Mouse (Mus musculus): ENCODE results near the gene Gm17490.

The Gm17490 gene

GRCm38 (mm10) chr2:11625890-11626289, at the start of gene Gm17490:
TSS of gene Gm17490 (minus strand) at chr2:11626264.
- DNase-seq (ENCODE audit: low read depth, low spot score), result no peak

DNA sequence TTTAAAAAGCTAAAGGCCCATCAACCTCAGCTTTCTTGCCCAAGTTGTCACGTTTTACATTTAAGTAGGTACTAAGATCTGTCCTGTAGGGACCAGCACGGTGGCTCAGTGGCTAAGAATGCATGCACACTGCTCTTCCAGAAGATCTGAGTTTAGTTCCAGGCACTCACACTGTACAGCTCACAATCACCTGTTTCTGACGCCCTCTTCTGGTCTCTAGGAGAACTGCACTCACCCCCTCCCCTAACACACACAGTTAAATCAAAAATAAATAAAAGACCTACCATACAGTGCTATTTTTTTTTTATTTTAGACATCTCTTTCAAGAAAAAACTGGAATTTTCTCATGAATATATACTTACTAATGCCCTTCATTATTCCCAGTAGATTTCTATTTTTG, 46.1 kb upstream of the Gm17490 start:
- DNase-seq (ENCODE audit: low read depth, low spot score), result peak; percentile 60

GRCm38 (mm10) chr2:11665326-11665725, 39.3 kb upstream of the Gm17490 start:
- DNase-seq (ENCODE audit: low read depth, low spot score), result no peak

DNA sequence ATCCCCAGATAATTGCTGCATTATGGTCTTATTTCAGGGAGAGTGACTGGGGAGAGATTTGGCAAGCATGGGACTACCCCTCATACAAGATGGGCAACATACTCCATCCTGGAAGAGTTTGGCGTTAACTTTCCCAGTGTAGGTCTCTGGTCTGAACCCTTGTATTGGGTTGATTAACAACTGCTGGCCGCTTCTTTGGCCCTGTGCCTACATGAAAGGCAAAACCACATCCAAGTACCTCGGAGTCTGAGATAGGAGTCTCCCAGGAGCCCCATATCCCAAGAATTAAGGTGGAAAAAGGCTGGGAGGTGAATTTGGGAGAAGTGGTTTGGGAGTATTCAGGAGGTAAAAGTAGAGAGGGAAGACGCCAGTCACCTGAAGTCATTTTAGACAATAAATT, 38.7 kb upstream of the Gm17490 start:
- DNase-seq (ENCODE audit: low read depth, low spot score), result no peak

DNA sequence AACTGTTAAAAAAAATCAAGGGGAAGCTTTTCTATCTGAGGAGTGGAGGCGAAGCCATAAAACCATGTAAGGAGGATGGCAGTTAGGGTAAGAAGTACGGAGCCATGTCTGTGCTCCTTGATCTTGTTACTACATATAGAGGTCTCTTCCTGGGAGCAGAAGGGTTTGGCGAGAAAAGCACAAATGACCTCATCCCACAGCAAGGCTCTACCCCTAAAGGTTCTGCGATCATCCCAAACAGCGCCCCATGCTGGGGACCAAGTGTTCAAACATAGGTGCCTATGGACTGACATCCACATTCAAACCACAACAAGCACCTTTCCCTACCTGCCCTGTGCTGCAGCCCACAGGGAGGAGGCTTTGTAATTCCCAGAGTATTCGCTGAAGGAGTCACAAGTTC, 38.3 kb upstream of the Gm17490 start:
- DNase-seq (ENCODE audit: low read depth, low spot score), result peak; percentile 78

DNA sequence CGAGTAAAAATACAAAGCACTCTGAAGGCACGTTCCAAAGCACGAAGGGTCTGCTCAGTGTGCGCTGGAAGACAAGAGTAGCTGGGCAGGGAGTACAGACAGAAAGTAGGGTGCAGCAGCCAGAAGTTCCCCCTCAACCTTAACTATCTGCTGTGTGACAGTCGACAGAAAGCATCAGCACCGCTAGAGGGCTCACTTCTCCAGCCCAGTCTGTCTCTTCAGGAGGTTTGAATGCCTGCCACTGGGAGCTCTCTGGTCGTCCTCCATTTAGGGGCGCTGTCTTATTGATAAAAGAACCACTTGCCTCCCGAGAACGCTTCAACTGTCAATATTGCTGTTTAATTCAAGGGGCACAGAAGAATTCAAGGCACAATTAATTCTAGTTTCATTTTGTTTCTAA, 37.9 kb upstream of the Gm17490 start:
- DNase-seq (ENCODE audit: low read depth, low spot score), result peak; percentile 93

GRCm38 (mm10) chr2:11662907-11663230, 36.8 kb upstream of the Gm17490 start:
- peak; percentile 66 for DNase-seq (ENCODE audit: low read depth, low spot score)

DNA sequence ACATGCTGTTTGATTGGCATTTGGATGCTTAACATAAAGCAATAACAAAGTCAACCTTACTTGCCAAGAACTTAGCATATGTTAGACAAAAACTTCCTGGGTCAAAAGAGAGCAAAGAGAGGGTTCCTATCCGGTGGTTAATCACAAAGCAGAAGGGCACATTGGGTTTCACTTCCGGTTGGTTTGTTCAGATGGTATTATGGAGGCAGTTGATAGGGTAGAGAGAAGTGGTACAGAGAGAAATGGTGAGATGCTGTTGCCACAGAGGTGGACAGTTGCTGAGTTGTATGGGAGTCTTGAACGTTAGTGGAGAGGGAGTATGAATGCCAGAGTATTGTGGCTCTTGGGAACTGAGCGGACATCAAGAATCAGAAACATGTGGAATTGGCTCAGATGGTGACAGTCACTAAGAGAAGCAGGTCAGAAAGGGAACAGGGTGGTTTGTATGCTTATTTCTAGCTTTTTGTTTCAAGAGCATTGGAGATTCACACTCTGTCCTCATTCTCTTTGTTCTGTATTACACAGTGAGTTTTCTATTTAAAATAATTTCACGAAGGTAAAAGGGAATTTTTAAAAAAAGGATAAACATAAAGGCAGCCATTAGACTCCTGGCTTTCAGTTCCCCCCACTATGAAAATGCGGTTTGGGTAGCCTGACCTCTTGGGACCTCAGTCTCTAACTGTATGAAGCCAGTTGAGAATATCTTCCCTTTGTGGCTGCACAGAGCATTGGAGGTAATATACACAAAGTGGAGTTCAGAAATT, 36.3 kb upstream of the Gm17490 start:
- DNase-seq (ENCODE audit: low read depth, low spot score), result peak; percentile 64

DNA sequence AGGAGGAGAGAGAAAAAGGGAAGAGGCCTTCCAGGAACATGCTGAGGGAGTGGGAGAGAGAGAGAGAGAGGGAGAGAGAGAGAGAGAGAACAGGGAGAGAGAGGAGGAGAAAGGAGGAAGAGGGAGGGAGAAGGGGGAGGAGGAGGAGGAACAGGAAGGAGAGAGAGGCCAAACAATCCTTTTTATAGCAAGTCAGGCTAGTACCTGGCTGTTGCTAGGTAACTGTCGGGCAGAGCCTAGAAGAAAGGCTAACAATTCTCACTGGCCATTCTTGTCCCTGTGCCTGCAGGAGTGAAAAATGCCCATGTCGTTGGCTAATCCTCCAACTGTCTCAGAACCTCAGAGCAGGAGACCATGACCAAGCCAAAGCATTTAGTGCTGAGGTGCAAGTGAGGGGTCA, 33.2 kb upstream of the Gm17490 start:
- DNase-seq (ENCODE audit: low read depth, low spot score), result no peak

DNA sequence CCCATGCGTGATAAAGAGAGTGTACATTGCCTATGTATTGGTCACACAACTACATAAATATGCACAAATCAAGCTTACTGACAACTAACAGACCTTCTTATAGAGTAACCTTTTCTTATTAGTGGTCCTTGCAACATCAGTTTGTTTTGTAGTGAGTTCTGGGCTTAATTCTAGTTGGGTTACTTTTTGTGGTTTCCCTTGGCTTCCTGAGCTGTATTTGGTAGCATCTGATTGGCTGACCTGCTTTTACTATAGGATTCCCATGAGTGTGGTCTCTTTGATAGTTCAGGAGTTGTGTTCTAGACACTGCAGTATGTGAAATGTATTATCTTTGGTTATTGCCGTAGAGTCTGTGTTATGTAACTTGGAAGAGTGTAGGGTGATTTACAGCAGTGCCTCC, 31.5 kb upstream of the Gm17490 start:
- DNase-seq (ENCODE audit: low read depth, low spot score), result no peak

GRCm38 (mm10) chr2:11654990-11655931, 29.2 kb upstream of the Gm17490 start:
- no peak for DNase-seq (ENCODE audit: low read depth, low spot score)

DNA sequence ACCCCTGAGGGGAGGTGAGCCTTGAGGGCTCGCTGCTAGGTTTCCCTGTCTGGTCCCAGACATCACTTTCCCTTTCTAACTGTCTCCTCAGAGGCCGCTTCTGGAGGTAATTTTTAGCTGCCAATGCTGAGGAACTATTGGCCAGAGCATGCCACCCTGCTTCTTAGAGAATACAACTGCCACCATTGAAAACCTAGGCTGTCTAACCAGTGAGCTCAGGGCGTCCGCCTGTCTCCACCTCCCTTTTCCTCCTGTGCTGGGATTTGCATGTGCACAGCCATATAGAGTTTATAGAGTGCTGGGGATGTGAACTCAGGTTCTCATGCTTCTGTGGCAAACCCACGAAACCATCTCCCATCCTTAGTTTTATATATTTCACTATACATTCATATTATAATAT, 27.7 kb upstream of the Gm17490 start:
- no peak for DNase-seq (ENCODE audit: low read depth, low spot score)

DNA sequence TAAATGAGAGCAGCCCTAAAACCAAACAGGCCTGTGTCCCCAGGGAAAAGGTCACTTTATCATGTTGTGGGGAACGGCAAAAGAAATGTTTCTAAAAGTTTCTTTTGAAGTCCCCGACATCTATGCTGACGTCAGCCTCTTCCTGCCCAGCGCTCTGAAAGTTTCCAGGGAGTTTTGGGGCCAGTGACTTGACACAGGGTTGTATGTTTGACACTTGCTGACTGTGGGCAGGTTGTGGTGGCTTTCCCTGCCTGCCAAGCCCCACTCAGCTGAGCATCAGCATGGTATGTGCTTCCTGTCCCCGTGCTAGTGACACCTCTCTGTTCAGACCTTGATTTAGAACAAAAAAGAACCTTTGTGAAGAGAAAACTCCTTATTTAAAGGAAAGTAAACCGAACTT, 27.3 kb upstream of the Gm17490 start:
- no peak for DNase-seq (ENCODE audit: low read depth, low spot score)

DNA sequence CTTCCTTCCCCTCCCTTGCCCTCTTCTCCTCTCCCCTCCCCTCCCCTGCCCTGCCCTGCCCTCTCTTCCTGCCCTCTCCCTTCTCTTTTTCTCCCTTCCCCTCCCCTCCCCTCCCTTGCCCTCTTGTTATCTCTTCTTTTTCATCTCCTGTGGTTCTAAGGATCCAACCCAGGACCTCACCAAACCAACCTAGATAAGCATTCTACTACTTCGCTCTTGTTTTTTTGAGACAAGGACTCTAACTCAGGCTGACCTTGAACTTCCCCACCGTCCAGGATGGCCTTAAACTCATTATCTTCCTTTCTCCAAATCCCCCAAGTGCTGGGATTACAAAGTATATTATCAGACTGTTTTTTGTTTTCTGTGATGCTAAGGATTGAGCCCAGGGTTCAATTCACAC, 26.7 kb upstream of the Gm17490 start:
- DNase-seq (ENCODE audit: low read depth, low spot score), result no peak

- no peak for DNase-seq (ENCODE audit: low read depth, low spot score)
These were observed 26.1 kb upstream of the Gm17490 start for GRCm38 (mm10) chr2:11652196-11652595.

DNA sequence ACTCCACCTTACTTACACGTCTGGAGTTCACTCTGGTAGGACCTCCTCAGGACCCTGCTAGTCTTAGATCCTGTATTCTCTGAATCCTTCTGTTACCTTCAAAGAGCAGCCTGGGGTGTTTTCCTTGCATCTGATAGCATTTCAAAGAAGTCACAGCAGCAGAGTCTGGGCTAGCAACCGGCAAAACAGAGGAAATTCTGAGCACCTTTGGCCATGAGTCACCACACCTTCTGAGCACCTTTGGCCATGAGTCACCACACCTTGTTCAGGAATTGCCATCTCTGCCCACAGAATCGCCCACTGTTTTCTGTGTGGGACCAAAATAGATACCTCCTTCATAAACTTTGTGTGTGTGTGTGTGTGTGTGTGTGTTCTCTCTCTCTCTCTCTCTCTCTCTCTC, 25.4 kb upstream of the Gm17490 start:
- no peak for DNase-seq (ENCODE audit: low read depth, low spot score)

DNA sequence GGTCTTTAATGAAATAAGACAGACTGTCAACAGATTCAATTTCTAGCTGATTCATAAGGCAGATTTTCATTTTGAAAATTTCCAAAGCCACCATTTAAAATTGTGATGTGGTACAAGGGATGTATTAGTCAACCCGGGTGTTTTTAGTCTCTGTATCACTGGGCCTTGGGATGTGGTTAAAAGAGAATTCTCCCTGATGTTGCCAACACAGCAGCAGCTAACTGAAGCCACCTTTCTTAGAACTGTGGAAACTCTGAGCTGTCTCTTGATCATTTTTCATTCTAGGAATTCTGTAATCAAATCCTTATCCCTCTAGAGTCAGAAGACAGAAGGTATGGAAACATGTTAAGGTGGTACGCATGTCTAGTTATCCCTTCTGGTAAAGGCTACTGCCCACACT, 19.2 kb upstream of the Gm17490 start:
- DNase-seq (ENCODE audit: low read depth, low spot score), result no peak

DNA sequence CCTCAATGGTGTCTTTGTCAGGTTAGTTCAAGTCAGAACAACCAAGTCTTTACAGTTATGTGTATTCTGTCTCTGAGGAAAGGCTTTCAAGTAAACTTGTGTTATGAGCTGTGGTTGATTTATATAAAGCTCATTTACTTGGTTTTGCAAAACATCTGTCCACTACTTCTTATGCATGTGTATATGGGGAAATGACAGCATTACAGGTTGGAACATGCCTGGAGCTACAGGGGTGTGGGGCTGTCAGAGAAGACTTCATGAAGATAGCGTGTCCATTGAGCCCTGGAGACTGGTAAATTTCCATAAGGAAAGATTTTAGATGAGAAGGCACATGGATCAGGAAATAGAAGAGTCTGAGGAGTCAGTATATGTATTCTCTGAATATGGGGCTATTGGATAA, 18.0 kb upstream of the Gm17490 start:
- DNase-seq (ENCODE audit: low read depth, low spot score), result no peak

DNA sequence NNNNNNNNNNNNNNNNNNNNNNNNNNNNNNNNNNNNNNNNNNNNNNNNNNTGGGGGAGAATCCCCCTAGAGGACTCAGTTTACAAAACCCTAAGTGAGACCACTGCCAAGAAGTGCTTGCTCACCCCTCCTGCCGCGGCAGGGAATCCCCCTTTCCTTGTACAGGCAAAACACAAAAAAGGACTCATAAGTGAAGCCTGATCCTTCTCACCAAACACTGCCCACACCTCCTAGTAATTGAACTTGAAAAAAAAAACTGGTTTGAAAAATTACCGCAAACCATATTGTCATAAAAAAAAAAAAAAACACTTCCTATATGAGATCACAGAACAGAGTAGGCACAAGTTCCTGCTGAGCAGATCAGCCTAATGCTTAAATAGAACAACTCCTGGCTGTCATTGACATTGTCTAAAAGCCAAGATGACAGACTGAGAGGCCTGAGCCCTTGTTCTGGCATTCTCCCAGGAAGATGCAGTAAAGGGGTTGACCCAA, 16.4 kb upstream of the Gm17490 start, which contains the start of gene Il2ra:
TSS of gene Il2ra (plus strand) at position 357 of the 491 bp plus-strand sequence.
- no peak for DNase-seq (ENCODE audit: low read depth, low spot score)

- DNase-seq (ENCODE audit: low read depth, low spot score), result peak; percentile 90
These were observed 11.1 kb upstream of the Gm17490 start for GRCm38 (mm10) chr2:11637115-11637514.

DNA sequence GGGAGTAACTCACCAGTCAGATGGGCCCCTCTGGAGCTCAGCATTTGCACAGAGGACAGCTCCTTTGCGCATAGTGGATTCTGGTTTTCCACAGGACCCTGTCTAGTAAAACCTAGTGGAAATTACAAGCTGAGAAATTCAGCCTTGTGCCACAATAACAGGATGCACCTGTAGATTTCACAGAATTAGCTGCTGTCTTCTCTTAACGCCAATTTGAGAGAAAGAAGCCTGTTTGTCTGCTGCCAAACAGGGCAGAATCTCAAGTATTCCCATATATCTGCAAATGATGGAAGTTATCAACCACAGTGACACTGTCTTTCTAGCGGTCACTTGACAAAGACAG, 10.0 kb upstream of the Gm17490 start:
- DNase-seq (ENCODE audit: low read depth, low spot score), result peak; percentile 71

DNA sequence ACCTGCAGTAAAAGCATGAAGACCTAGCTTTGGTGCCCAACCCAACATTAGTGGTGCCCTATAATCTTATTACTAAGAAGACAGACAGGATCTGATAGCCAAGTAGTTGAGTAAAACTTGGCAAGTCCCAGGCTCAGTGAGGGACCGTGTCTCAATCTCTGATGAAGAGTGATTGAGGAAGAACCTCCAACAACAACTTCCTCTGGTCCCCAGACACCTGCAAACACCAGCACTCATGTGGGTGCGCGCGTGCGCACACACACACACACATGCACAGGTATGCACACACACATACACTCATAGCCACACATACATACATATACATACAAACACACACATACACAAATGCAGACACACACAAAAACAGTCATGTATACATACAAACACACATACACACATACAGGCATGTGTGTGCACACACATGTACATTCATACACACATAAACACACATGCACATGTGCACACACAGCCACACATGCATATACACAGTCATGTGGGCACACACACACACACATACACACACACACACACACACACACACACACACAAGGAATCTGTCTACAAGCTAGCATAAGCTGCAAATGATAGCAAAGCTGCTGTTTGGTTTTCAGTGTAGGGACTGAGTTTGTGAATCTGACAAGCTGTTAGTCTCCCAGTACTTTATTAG, 9.5 kb upstream of the Gm17490 start:
- DNase-seq (ENCODE audit: low read depth, low spot score), result peak; percentile 71
